Mouse (Mus musculus): ENCODE data around the gene Actrt3.

The Actrt3 gene

DNA sequence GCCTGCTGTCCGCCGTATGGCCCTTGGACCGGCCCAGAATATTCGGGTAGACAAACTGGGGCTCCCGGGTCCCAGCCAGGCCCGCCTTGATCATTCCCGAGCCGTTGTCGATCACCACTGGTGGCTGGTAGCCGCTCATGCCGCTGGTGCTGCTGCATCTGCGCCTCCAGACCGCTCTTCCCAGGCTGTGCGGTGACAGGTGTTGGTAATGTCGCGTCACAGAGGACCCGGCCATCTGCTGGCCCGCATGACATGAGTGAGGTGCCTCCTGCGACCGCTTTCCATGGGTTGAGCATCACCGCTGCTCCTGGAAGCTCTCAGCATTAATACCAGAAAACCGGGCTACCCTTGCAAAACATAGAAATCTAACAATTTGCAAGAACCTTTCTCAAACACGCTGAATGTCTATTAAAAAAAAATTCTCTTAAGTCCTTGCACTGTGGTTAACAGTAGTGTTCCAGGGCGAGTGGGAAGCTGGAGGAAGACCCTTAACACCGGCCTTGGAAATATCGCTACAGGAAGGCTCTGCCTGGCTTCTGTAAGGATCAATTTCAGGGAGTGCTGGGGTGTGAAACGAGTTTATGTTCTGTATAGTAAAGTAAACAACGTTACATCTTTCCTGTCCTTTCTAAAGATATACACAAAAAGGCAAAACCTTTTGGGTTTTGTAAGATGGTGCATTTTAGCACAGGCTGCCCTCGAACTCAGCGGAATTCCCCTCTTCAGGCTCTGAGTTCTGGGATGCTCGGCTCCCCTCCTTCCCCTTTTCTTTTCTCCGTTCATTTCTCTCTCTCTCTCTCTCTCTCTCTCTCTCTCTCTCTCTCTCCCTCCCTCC, at the start of gene Actrt3:
TSS of gene Actrt3 (minus strand) at position 229 of the 835 bp plus-strand sequence.
- peak; percentile 32 for DNase-seq

DNA sequence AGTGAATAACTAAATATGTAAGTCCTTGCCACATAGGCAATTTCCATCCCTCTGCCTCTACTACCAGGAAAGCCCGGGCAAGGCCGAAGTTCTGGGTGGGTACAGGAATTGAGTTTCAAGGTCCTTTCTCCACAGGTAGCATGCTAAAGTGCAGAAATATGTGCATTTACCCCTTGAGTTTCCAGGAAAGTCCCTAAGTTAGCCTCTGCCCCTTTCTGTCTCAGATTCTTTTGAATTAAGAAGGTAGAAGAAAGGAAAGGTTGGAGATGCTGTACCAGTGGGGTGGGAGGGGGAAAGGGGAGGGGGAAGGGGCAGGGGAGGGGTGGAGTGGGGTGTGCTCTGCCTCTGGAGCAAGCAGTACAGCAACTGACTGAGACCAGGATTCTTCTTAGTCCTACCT, 48.7 kb upstream of the Actrt3 start:
- DNase-seq: no peak

- DNase-seq: peak; percentile 73
Observed at GRCm38 (mm10) chr3:30647440-30648090, 47.8 kb upstream of the Actrt3 start, which contains the start of gene Lrrc34. TSS of gene Lrrc34 (minus strand) at chr3:30647869.

DNA sequence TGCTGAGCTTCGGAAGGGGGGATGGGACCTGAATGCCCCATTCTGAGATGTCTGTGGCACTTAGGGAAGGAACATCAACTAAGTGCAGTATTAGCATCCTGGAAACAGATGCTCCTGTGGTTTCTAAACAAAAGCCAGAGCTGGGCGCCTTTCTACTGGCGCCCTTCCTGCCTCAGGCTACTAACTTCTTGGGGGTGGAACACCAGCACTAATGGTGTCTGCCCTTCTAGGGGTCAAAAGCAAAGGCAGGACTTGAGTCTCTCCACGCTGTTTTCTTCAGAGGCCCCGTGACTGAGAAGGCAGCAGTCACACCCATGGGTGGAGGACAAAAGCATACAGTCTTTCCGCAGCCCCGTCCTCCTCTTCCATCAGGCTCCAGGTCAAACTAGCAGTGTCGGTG, 47.0 kb upstream of the Actrt3 start:
- no peak for DNase-seq

DNA sequence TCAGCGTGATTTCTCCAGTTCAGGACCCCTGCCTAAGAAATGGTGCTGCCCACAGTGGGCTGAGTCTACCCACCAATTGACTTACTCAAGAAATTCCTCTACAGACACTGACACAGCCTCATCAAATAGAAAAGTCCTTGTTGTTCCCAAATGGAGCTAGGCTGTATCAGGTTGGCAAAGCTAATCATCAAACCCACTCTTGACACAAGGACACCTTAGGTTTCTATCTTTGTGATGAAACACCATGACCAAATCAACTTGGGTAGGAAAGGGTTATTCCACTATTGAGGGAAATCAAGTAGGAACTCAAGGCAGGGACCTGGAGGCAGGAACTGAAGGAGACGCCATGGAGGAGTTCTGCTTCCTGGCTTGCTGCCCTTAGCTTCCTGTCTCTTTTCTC, 44.5 kb upstream of the Actrt3 start, which contains the start of gene Lrriq4:
TSS of gene Lrriq4 (plus strand) at position 301 of the 400 bp plus-strand sequence.
- DNase-seq: no peak

- DNase-seq: no peak
Observed at GRCm38 (mm10) chr3:30635629-30636028, 35.9 kb upstream of the Actrt3 start.

DNA sequence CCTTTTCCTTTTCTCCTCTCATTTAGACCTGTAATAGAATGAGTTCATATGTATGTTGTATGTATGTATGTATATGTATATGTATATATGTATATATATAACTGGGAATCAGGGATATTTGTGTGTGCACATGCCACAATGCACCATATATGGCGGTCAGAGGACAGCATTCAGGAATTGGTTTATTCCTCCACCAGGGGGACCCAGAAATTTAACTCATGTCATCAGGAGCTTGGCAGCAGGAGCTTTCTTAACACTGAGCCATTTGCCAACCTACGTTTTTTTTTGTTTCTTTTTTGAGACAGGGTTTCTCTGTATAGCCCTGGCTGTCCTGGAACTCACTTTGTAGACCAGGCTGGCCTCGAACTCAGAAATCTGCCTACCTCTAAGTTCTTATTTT, 33.9 kb upstream of the Actrt3 start:
- no peak for DNase-seq

- no peak for DNase-seq
Observed at GRCm38 (mm10) chr3:30620132-30620531, 20.4 kb upstream of the Actrt3 start.

GRCm38 (mm10) chr3:30610930-30611329, 11.2 kb upstream of the Actrt3 start:
- no peak for DNase-seq

GRCm38 (mm10) chr3:30608999-30609398, 9.3 kb upstream of the Actrt3 start:
- peak; percentile 25 for DNase-seq

DNA sequence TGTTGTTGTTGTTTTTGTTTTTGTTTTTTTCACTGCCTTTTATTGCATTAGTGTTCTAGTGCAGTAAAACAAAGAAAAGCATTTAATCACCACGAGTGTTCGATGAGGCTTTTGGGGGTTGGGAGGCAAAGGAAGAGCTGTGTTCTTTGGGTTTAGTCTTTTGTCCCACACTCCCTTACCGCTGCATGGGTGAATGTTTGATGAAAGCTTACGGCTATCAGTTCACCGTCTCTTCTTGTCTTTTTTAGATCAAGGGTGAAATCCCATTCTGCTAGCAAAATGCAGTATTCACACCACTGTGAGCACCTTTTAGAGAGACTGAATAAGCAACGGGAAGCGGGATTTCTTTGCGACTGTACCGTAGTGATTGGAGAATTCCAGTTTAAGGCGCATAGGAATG, 3.5 kb upstream of the Actrt3 start:
- no peak for DNase-seq

DNA sequence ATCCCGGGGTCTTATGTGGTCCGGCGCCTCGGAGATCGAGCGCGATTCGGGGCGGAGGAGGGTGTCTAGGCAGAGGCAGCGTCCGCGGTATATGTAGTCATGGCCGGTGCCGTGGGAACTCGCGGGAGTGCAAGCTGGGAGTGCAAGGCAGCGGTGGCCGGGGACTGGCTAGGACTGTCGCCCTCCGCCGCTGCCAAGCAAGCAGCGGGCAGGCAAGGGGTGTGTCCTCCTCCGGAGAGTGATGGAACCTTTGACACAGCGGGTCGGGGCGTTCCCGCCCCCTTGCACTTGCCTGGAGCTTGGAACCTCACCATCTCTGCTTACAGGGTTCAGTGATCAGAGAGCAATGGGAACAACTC, 3.0 kb upstream of the Actrt3 start:
- peak; percentile 85 for DNase-seq

GRCm38 (mm10) chr3:30602065-30602739, 2.5 kb upstream of the Actrt3 start, which contains the start of gene Mynn:
TSS of gene Mynn (plus strand) at chr3:30602065.
- DNase-seq: peak; percentile 98

- DNase-seq: no peak
Observed at GRCm38 (mm10) chr3:30601610-30602064, 1.9 kb upstream of the Actrt3 start.

DNA sequence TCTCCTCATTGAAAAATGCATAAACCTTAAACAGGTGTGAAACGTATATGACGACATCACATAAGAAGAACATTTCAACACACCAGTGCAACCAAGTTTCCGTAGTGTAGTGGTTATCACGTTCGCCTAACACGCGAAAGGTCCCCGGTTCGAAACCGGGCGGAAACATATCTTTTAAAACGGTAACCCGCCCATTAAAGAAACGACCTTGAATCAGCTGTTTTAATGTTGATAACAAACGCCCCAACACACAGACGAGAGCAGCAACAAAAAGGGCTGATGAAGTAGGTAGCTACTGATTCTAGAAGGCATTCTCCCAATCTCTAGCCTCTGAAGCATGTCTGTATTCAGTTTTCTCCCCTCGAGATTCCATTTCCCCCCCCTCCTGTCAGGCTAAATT, 1.4 kb upstream of the Actrt3 start:
- peak; percentile 92 for DNase-seq

GRCm38 (mm10) chr3:30600717-30601116, 978 bp upstream of the Actrt3 start:
- DNase-seq: peak; percentile 36

DNA sequence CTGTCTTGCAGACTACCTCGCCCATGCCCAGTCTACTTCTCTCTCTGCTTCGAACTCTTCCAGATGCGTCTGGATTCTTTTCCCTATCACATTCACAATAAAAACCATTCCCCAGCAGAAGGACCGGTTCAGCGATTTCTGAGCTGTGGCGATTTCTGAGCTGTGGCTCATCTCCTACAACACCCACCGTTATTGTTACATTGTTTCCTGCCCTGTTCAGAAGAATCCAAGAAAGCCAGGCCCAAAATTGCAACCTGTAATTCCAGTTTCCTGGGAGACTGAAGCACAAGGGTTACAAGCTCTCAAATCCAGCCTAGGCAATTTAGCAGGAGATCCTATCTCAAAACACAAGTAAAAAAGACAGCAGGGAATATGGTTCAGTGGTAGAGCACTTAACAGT, 2.5 kb downstream of the Actrt3 start:
- no peak for DNase-seq

DNA sequence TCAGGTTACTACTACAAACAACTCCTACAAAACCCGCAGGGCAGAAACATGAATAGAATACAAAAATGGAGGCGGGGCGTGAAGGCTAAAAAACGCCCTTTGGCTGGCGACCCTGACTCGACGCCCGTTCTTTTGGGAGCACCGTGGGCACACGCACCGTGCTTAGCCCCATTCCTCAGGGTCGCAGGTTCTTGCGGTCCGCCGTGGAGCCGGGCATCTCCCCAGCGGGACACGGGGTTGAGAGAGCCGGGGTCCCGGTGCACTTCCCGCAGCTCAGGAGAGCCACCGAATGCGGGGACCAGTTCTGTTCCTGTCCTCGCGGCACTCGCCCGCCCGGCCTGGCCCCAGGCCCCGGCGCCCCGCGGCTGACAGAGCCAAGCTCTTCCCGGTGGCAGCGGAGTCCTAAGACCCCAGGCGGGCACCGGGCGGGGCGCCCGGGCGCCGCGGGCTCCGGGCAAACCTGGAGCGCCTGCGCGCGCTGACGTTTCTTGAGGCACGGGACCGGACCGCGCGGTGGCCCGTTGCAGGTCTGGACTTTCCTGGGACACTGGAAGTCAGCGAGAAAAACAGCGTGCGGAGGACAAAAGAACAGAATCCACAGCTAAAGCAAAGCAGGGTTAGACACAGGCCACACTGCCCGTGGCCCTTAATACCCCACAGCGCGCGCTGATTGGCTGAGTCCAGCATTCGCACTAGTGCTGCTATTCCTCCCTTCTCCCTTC, 4.5 kb downstream of the Actrt3 start:
- peak; percentile 72 for DNase-seq

DNA sequence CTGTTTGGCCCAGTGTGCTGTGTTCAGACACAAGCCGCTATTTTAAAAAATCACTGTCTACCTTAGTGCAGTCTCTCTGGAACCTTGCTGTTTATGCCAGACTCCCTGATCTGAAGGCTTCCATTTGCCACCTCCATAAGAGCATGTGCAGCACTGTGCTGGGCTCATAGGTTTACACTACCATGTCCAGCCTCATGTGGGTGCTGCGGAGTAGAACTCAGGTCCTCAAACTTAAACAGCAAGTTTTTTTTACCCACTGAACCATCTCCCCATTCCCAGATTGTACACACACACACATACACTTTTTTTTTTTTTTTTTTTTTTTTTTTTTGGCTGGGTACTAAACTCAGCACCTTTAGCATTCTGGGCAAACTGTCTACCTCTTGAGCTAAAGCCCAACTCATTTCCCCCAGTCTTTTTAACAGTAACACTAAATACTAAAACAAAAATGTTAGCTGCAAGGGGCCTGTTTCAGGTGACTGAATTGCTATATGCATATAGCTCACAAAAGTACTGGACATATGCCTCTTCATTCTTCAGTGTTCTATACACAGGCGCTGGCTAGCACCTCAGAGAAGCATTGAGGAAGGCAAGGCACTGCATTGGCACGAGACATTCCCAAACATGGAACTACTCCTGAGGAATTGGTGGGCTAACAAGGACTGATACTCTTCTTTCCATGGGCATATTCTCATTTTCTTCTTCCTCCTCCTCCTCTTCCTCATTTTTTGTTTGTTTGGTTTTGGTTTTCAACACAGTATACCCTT, 5.8 kb downstream of the Actrt3 start:
- peak; percentile 39 for DNase-seq

DNA sequence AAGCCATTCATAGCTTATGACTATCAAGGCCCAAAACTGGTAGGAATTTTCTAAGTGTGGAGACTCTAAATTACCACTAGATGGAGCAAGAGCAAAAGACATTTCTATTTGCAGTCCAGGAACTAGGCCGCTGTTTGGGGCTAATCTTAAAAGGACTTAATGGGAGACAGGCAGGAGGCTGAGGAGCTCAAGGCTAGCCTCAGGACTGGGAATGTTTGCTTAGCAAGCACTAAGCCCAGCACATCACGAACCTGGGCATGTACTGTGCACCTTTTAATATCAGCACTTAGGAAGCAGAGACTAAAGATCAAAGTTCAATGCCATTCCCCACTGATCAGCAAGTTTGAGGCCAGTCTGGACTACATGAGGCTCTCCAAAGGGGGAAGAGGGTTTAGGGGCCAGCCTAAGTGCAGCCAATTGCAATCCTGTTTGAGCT, 7.3 kb downstream of the Actrt3 start:
- DNase-seq: peak; percentile 71

- DNase-seq: no peak
Observed at GRCm38 (mm10) chr3:30588865-30589264, 10.9 kb downstream of the Actrt3 start.

- no peak for DNase-seq
Observed at GRCm38 (mm10) chr3:30573549-30573948, 26.2 kb downstream of the Actrt3 start.

Measured in kidney, postnatal 14 days (tissue).